Mouse (Mus musculus): ENCODE measurements around the gene Mapk8ip3.

Gene Mapk8ip3

GRCm38 (mm10) chr17:24902671-24903474, 33.9 kb downstream of the Mapk8ip3 start:
- in situ Hi-C loops (cut with MboI; ENCODE audit: low sequenced_read_pairs), result no loop called here

GRCm38 (mm10) chr17:24902124-24902523, 34.7 kb downstream of the Mapk8ip3 start:
- in situ Hi-C loops (cut with MboI; ENCODE audit: low sequenced_read_pairs), result no loop called here

- in situ Hi-C loops (cut with MboI; ENCODE audit: low sequenced_read_pairs), result no loop called here
These were observed 36.8 kb downstream of the Mapk8ip3 start for GRCm38 (mm10) chr17:24900014-24900413.

GRCm38 (mm10) chr17:24899153-24899552, 37.6 kb downstream of the Mapk8ip3 start:
- in situ Hi-C loops (cut with MboI; ENCODE audit: low sequenced_read_pairs), result no loop called here

GRCm38 (mm10) chr17:24898041-24898854, 38.5 kb downstream of the Mapk8ip3 start:
- in situ Hi-C loops (cut with MboI; ENCODE audit: low sequenced_read_pairs), result no loop called here

GRCm38 (mm10) chr17:24897600-24897999, 39.2 kb downstream of the Mapk8ip3 start:
- in situ Hi-C loops (cut with MboI; ENCODE audit: low sequenced_read_pairs), result no loop called here

- in situ Hi-C loops (cut with MboI; ENCODE audit: low sequenced_read_pairs), result no loop called here
These were observed 39.8 kb downstream of the Mapk8ip3 start for GRCm38 (mm10) chr17:24896993-24897269.

GRCm38 (mm10) chr17:24896241-24896992, 40.4 kb downstream of the Mapk8ip3 start, which contains the start of gene Nme3:
Gene Nme3 (plus strand): TSS chr17:24896500.
- in situ Hi-C loops (cut with MboI; ENCODE audit: low sequenced_read_pairs), result no loop called here

- in situ Hi-C loops (cut with MboI; ENCODE audit: low sequenced_read_pairs), result no loop called here
These were observed 41.1 kb downstream of the Mapk8ip3 start for GRCm38 (mm10) chr17:24895571-24896240.

- in situ Hi-C loops (cut with MboI; ENCODE audit: low sequenced_read_pairs), result no loop called here
These were observed 41.7 kb downstream of the Mapk8ip3 start, which contains the start of the genes Eme2 and Mrps34 for GRCm38 (mm10) chr17:24894995-24895547. Gene Eme2 (minus strand): TSS chr17:24895087. Gene Mrps34 (plus strand): TSS chr17:24895116.

GRCm38 (mm10) chr17:24894061-24894994, 42.4 kb downstream of the Mapk8ip3 start:
- in situ Hi-C loops (cut with MboI; ENCODE audit: low sequenced_read_pairs), result no loop called here

- in situ Hi-C loops (cut with MboI; ENCODE audit: low sequenced_read_pairs), result no loop called here
These were observed 43.5 kb downstream of the Mapk8ip3 start for GRCm38 (mm10) chr17:24893276-24893675.

GRCm38 (mm10) chr17:24892785-24893184, 44.0 kb downstream of the Mapk8ip3 start:
- in situ Hi-C loops (cut with MboI; ENCODE audit: low sequenced_read_pairs), result no loop called here

GRCm38 (mm10) chr17:24891321-24891720, 45.5 kb downstream of the Mapk8ip3 start:
- in situ Hi-C loops (cut with MboI; ENCODE audit: low sequenced_read_pairs), result no loop called here

- in situ Hi-C loops (cut with MboI; ENCODE audit: low sequenced_read_pairs), result no loop called here
These were observed 46.4 kb downstream of the Mapk8ip3 start for GRCm38 (mm10) chr17:24890151-24891092.

- in situ Hi-C loops (cut with MboI; ENCODE audit: low sequenced_read_pairs), result loop anchor here (10.0 kb wide), 1 partner anchor 144 kb away; no protein-coding TSS in a partner anchor
These were observed 47.9 kb downstream of the Mapk8ip3 start for GRCm38 (mm10) chr17:24888862-24889261.

GRCm38 (mm10) chr17:24887291-24888080, 49.3 kb downstream of the Mapk8ip3 start:
- in situ Hi-C loops (cut with MboI; ENCODE audit: low sequenced_read_pairs), result loop anchor here (10.0 kb wide), 1 partner anchor 143 kb away; no protein-coding TSS in a partner anchor

All from CH12F3 (cell line).